ENCODE assay signal across 9 mouse cellular contexts in genomic region chr8:91154564-91154963, GRCm38 (mm10). TPM values are rescaled to one million over a fixed set of nuclear protein-coding genes. Genes with fewer than 3 reads are reported as not detected.
DNase-seq lines count a peak whose midpoint lies in the region; ATAC-seq and TF ChIP-seq lines count a peak whose summit lies in the region.
"Had no signal": no experiment of that assay in that cellular context is flagged by ENCODE, and none has a peak within 500 bp of the region (broad histone marks: within the 10 kb centered on the region; RNA-seq: fewer than 3 reads in every experiment).

No protein-coding gene starts in this region.

- DNase-seq in kidney, adult 11 months: peak; percentile 66
- DNase-seq in ES-E14 (ENCODE audit: low read depth, low spot score): peak; percentile 92
- DNase-seq in kidney, adult 8-10 months: peak; percentile 71 to 72
- peak; percentile 40 to 49 for DNase-seq in natural killer cell, adult 2 months (ENCODE audit: low spot score in 2 of 2)
- DNase-seq in urinary bladder, postnatal 4 days (ENCODE audit: low spot score in 2 of 2): no peak
- no peak for DNase-seq in cerebellum, adult 11 months

- H3K4me3 ChIP-seq in kidney, embryonic 14.5 days (ENCODE audit: low read length): no peak overlapping the region
- no peak overlapping the region for H3K4me3 ChIP-seq in ES-E14 (ENCODE audit: insufficient read depth in 1 of 2, low read depth in 1 of 2, low read length in 2 of 2, poor library complexity in 1 of 2, severe bottlenecking in 1 of 2)
- H3K4me3 ChIP-seq in forebrain, embryonic 12.5 days (replicated peaks): no peak overlapping the region
- H3K4me3 ChIP-seq: neural tube, embryonic 13.5 days had no signal

- in situ Hi-C loops in ES-E14 (cut with MboI; ENCODE audit: low sequenced_read_pairs in 2 of 2, unreplicated experiment in 2 of 2): no loop called here

- no peak overlapping the region for H3K9ac ChIP-seq in kidney, embryonic 14.5 days (ENCODE audit: low read depth, low read length)
- no peak overlapping the region for H3K9ac ChIP-seq in ES-E14 (ENCODE audit: insufficient read depth, low read depth, low read length, poor library complexity, severe bottlenecking)
- H3K9ac ChIP-seq in forebrain, embryonic 12.5 days: no peak overlapping the region
- H3K9ac ChIP-seq: neural tube, embryonic 13.5 days had no signal

- no peak for ATAC-seq in kidney, embryonic 14.5 days (ENCODE audit: low FRiP score, low TSS enrichment)
- no peak for ATAC-seq in forebrain, embryonic 12.5 days (ENCODE audit: low FRiP score)

- WGBS in kidney, embryonic 14.5 days: 49% methylated on average over 6 of the region's 6 CpGs
- 51% methylated on average over 6 of the region's 6 CpGs for WGBS in forebrain, embryonic 12.5 days

- no peaks in the 10 kb centered on the region for H3K27me3 ChIP-seq in kidney, embryonic 14.5 days (ENCODE audit: control insufficient read depth, insufficient read depth, low read length)
- peaks cover 5% of the 10 kb centered on the region; the same call in 1 of the 2 replicates for H3K27me3 ChIP-seq in forebrain, embryonic 12.5 days
- H3K27me3 ChIP-seq: neural tube, embryonic 13.5 days had no signal

- H3K36me3 ChIP-seq in kidney, embryonic 14.5 days (ENCODE audit: control insufficient read depth, insufficient read depth, low read length): no peaks in the 10 kb centered on the region
- no peaks in the 10 kb centered on the region for H3K36me3 ChIP-seq in ES-E14 (ENCODE audit: control insufficient read depth, insufficient read depth, low read length, poor library complexity, severe bottlenecking)
- H3K36me3 ChIP-seq in forebrain, embryonic 12.5 days (replicated peaks): no peaks in the 10 kb centered on the region
- H3K36me3 ChIP-seq: neural tube, embryonic 13.5 days had no signal

- H3K27ac ChIP-seq in kidney, embryonic 14.5 days (ENCODE audit: low read depth, low read length): no peak overlapping the region
- no peak overlapping the region for H3K27ac ChIP-seq in ES-E14 (ENCODE audit: insufficient read depth, low read depth, low read length, poor library complexity, severe bottlenecking)
- no peak overlapping the region for H3K27ac ChIP-seq in forebrain, embryonic 12.5 days
- H3K27ac ChIP-seq: neural tube, embryonic 13.5 days had no signal

- no peaks in the 10 kb centered on the region for H3K4me1 ChIP-seq in kidney, embryonic 14.5 days (ENCODE audit: control insufficient read depth, insufficient read depth, low read length)
- no peaks in the 10 kb centered on the region for H3K4me1 ChIP-seq in ES-E14 (ENCODE audit: control insufficient read depth in 2 of 2, insufficient read depth in 2 of 2, low read length in 2 of 2, poor library complexity in 1 of 2)
- peaks cover 4% of the 10 kb centered on the region for H3K4me1 ChIP-seq in forebrain, embryonic 12.5 days

- no peak overlapping the region for H3K4me2 ChIP-seq in kidney, embryonic 14.5 days (replicated peaks; ENCODE audit: low read depth, low read length)
- H3K4me2 ChIP-seq in forebrain, embryonic 12.5 days: no peak overlapping the region
- H3K4me2 ChIP-seq: neural tube, embryonic 13.5 days had no signal

- peaks cover 5% of the 10 kb centered on the region for H3K9me3 ChIP-seq in kidney, embryonic 14.5 days (ENCODE audit: control insufficient read depth, low read length)
- no peaks in the 10 kb centered on the region for H3K9me3 ChIP-seq in ES-E14 (ENCODE audit: control insufficient read depth, insufficient read depth, low read depth, low read length)
- H3K9me3 ChIP-seq in forebrain, embryonic 12.5 days: peaks cover 7% of the 10 kb centered on the region; the same call in 1 of the 2 replicates

TF ChIP-seq in ES-E14, 5 proteins besides CTCF, POLR2A, EP300 and RAD21:
- TF ChIP-seq HCFC1 (IDR thresholded peaks at IDR 0.05; ENCODE audit: borderline replicate concordance, insufficient read depth, low read length) (no peak), ZNF384 (IDR thresholded peaks at IDR 0.05; ENCODE audit: low read depth, low read length) (no peak), ZC3H11A (IDR thresholded peaks at IDR 0.05; ENCODE audit: borderline replicate concordance, low read depth, low read length) (no peak), MAFK (IDR thresholded peaks at IDR 0.05; ENCODE audit: insufficient read depth, low read depth, low read length) (no peak), CHD2 (IDR thresholded peaks at IDR 0.05; ENCODE audit: low read depth, low read length) (no peak)

RNA-seq across cellular contexts. Expression of gene Aktip, which starts 45.2 kb away (rescaled TPM):
- 60.3 and 69.5 TPM in 2 replicates for polyA plus RNA-seq in kidney, embryonic 14.5 days (2014; fragmentation: Nextera tagmentation; extraction: Ambion mirVana)
- 22.8 TPM in 2 replicates for total RNA-seq in ES-E14 (2012; rRNA removed)
- 96.5 and 99.3 TPM in 2 replicates for polyA plus RNA-seq in forebrain, embryonic 12.5 days (2016; fragmentation: Nextera tagmentation; extraction: Ambion mirVana)

Comparison
In these comparisons a context has a peak if more than half of its experiments do, and no peak if none do; other contexts are left out.
1. DNase-seq: peak in kidney, adult 11 months (single experiment), ES-E14 (single experiment), kidney, adult 8-10 months (2 of 2) and natural killer cell, adult 2 months (2 of 2); none in urinary bladder, postnatal 4 days (0 of 2) and cerebellum, adult 11 months (single experiment).